Mouse (Mus musculus) gastrocnemius, adult 2 months (tissue): Measurements from ENCODE around the gene Plxna4. TPM values are rescaled to one million over a fixed set of nuclear protein-coding genes. Genes with fewer than 3 reads are reported as not detected.
A peak's percentile ranks its signal among the peaks of the same experiment; 100 is the strongest.

ENCODE experiments used
- DNase-seq: peaks from one replicate; pipeline ENCODE4 v3.0.0; 2022
- H3K27ac ChIP-seq: fragments of 200-600 bp; 2 replicates; pipeline ENCODE4 v1.8.1; 2022; ENCODE audit warnings: mild to moderate bottlenecking
- H3K4me3 ChIP-seq: fragments of 200-600 bp; 2 replicates; pipeline ENCODE4 v1.8.1; 2022; ENCODE audit warnings: mild to moderate bottlenecking, moderate library complexity
- CTCF ChIP-seq: fragments of 200-600 bp; IDR thresholded peaks from 2 replicates; pipeline ENCODE4 v1.8.1; 2022; ENCODE audit warnings: antibody characterized with exemption, mild to moderate bottlenecking, moderate library complexity
- intact Hi-C: fragments of 180-260 bp; cut with DNase I; formaldehyde crosslinking; loops from one replicate; pipeline ENCODE4 v1.15.1; 2025
- total RNA-seq, 2 experiments: library from RNA; stranded (reverse); gene quantifications; 2 replicates each; pipeline ENCODE4 v1.2.3; 2021

Plxna4 gene
- total RNA-seq, 2 experiments from 2014 or later: 1.4 to 4.6 TPM

GRCm38 (mm10) chr6:32281457-32281856 is 306.5 kb downstream of the Plxna4 start:
- DNase-seq: no peak
- no peak overlapping the region for H3K27ac ChIP-seq
- no peak for TF ChIP-seq CTCF
- intact Hi-C loops: no loop called here
- no peak overlapping the region for H3K4me3 ChIP-seq

GRCm38 (mm10) chr6:32280728-32281127 is 307.3 kb downstream of the Plxna4 start:
- intact Hi-C loops: no loop called here
- DNase-seq: no peak
- no peak overlapping the region for H3K27ac ChIP-seq
- no peak for TF ChIP-seq CTCF
- H3K4me3 ChIP-seq: no peak overlapping the region

GRCm38 (mm10) chr6:32271463-32271862 is 316.5 kb downstream of the Plxna4 start:
- no peak for TF ChIP-seq CTCF
- intact Hi-C loops: no loop called here
- peak; percentile 37 for DNase-seq
- H3K4me3 ChIP-seq: no peak overlapping the region
- no peak overlapping the region for H3K27ac ChIP-seq

GRCm38 (mm10) chr6:32266085-32266484 is 321.9 kb downstream of the Plxna4 start:
- no peak for DNase-seq
- no peak overlapping the region for H3K27ac ChIP-seq
- TF ChIP-seq CTCF: no peak

GRCm38 (mm10) chr6:32261339-32261738 is 326.7 kb downstream of the Plxna4 start:
- H3K4me3 ChIP-seq: no peak overlapping the region
- H3K27ac ChIP-seq: no peak overlapping the region
- no peak for DNase-seq
- TF ChIP-seq CTCF: no peak
- intact Hi-C loops: no loop called here

More at GRCm38 (mm10) chr6:32266085-32266484, 321.9 kb downstream of the Plxna4 start:
- intact Hi-C loops: no loop called here
- H3K4me3 ChIP-seq: no peak overlapping the region

- Histone ChIP-seq H3K4me3 (no peak overlapping the region), H3K27ac (no peak overlapping the region)
- no peak for TF ChIP-seq CTCF
- no peak for DNase-seq
- intact Hi-C loops: no loop called here
Measured at GRCm38 (mm10) chr6:32260341-32260740, 327.7 kb downstream of the Plxna4 start.

GRCm38 (mm10) chr6:32255191-32255590 is 332.8 kb downstream of the Plxna4 start:
- intact Hi-C loops: no loop called here
- Histone ChIP-seq H3K27ac (no peak overlapping the region), H3K4me3 (no peak overlapping the region)
- TF ChIP-seq CTCF: no peak
- no peak for DNase-seq

- TF ChIP-seq CTCF: no peak
Measured at GRCm38 (mm10) chr6:32252168-32252567, 335.8 kb downstream of the Plxna4 start.

GRCm38 (mm10) chr6:32251674-32252073 is 336.3 kb downstream of the Plxna4 start:
- no peak overlapping the region for H3K4me3 ChIP-seq
- TF ChIP-seq CTCF: no peak
- no peak for DNase-seq
- no peak overlapping the region for H3K27ac ChIP-seq
- intact Hi-C loops: no loop called here

More at GRCm38 (mm10) chr6:32252168-32252567, 335.8 kb downstream of the Plxna4 start:
- no peak overlapping the region for H3K4me3 ChIP-seq
- intact Hi-C loops: no loop called here
- no peak for DNase-seq
- no peak overlapping the region for H3K27ac ChIP-seq

- no peak overlapping the region for H3K4me3 ChIP-seq
- intact Hi-C loops: no loop called here
- no peak for DNase-seq
- no peak overlapping the region for H3K27ac ChIP-seq
- TF ChIP-seq CTCF: no peak
Measured at GRCm38 (mm10) chr6:32246036-32246435, 342.0 kb downstream of the Plxna4 start.

- intact Hi-C loops: no loop called here
- Histone ChIP-seq H3K4me3 (no peak overlapping the region), H3K27ac (no peak overlapping the region)
- no peak for DNase-seq
- no peak for TF ChIP-seq CTCF
Measured at GRCm38 (mm10) chr6:32243040-32243439, 345.0 kb downstream of the Plxna4 start.

GRCm38 (mm10) chr6:32231383-32231782 is 356.6 kb downstream of the Plxna4 start:
- Histone ChIP-seq H3K4me3 (no peak overlapping the region), H3K27ac (no peak overlapping the region)
- TF ChIP-seq CTCF: no peak
- intact Hi-C loops: no loop called here
- no peak for DNase-seq

- Histone ChIP-seq H3K4me3 (no peak overlapping the region), H3K27ac (no peak overlapping the region)
- TF ChIP-seq CTCF: no peak
- no peak for DNase-seq
- intact Hi-C loops: no loop called here
Measured at GRCm38 (mm10) chr6:32226636-32227035, 361.4 kb downstream of the Plxna4 start.

- Histone ChIP-seq H3K4me3 (no peak overlapping the region), H3K27ac (no peak overlapping the region)
- DNase-seq: no peak
- TF ChIP-seq CTCF: no peak
- intact Hi-C loops: no loop called here
Measured at GRCm38 (mm10) chr6:32224007-32224703, 363.8 kb downstream of the Plxna4 start.
